Mouse (Mus musculus) frontal cortex, postnatal 14 days (tissue): ENCODE measurements around the gene Wdr6.
A peak's percentile ranks its signal among the peaks of the same experiment; 100 is the strongest.
"Not testable (repeated sequence)": the region's sequence is repeated elsewhere in the genome, so short reads cannot be mapped to it uniquely, and the experiment has no call there.

ENCODE experiments used
- DNase-seq, 2 experiments: peaks; one replicate each; pipeline ENCODE4 v3.0.0; 2022; ENCODE audit warnings: low spot score in 2 of 2

Wdr6 gene

DNA sequence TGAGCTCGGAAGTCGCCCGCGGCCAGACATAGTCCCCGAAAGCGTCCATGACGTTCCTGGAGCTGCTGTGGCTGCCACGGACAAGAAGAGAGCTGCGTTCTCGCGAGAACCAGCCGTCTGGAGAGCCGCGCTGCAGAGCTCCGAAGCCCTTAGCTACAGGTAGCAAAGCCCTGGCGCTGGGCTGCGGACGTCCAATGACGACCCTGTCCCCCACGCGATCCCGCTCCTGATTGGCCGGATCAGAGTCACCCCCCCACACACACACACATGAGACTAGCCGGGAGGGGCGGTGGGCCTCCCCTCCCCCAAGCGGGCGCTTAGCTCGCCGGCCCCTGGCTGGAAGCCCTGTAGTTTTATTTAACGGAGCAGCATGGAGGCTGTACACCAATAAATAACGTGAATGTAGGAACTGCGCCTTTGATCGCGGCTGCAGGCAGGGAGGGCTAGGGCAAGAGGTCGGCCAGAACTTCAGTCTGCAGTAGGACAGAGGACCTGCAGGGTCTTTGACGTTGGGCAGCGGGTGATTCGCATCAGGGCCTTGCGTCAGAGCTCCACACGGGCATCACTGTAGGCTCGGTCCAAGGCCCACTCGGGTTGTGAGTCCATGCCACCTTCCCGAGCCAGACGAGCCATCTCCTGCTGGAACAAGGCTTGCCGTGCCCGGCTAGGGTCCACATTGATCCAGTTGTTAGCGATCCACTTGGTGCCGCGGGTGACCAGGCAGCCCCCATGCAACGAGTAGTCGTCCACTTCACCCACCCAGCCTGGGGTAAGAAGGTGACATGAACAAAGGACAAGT lies at the start of gene Wdr6:
Gene Wdr6, minus strand, starts transcription at position 195 of the 799 bp plus-strand sequence.
- peak; percentile 89 to 94 for DNase-seq

DNA sequence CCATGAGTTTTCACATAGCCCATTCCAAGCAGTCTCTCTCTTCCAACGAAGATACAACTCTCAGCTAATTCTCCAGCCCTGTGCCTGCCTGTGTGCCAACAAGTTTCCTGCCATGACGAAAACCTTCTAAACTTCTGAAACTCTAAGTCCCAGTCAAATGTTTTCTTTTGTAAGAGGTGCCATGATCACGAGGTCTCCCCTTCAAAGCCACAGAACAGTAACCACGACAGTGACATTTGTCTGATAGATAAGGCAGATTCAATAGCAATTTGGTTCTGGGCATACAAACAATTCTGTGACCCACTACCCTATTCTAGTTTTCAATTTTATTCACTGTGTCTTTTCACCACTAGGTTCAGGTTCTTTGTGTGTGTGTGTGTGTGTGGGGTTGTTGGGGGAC lies 49.6 kb upstream of the Wdr6 start:
- DNase-seq = no peak

DNA sequence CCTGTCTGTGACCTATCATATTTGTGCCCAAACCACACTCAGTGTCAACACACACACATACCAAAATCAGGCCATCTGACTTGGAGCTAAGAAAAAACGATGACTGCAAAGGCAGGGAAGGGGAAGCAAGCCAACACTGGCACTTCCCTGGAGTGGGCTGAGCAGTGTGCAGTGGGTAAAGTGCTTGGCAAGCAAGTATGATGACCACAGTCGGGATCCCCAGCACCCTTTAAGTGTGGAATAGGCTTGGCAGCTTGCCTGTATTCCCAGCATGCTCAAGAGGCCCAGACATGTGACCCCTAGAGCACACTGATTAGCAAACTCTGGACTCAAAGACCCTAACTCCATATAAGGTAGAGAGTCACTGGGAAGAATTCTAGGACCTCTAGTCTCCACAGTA lies 48.0 kb upstream of the Wdr6 start:
- DNase-seq = no peak

DNA sequence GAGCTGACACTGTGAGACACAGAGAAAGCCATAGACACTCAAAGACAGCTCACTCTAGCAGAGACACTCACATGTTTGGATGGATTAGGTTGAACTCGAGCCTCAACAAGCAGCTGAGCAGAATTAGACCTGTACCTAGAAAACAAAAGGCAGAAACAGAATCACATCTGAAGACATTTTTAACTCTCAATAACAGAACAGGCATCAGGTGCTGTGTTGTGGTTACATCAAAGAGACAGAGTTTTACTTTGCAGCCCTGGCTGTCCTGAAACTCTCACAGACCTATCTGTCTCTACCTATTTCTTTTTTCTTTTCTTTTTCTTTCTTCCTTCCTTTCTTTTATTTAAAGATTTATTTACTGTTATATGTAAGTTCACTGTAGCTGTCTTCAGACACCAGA lies 38.8 kb upstream of the Wdr6 start:
- DNase-seq = no peak

DNA sequence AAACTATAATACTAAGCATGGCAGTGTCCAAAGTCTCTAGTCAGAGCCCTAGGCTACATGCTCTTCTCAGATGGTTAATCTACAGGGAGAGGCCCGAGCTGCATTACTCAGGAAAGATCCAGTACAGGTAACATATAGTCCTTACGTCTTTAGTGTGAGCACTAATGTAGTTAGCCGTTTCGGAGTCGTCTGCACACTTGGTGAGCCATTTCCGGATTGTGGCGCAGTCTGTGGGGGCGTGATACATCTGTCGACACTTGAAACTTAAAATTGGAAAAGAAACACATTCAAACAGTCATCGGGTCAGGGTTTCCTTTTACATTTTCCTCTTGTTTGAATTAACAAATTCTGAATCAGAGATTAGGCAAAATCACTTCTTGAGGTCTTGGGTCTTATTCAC lies 32.9 kb upstream of the Wdr6 start:
- DNase-seq = no peak

DNA sequence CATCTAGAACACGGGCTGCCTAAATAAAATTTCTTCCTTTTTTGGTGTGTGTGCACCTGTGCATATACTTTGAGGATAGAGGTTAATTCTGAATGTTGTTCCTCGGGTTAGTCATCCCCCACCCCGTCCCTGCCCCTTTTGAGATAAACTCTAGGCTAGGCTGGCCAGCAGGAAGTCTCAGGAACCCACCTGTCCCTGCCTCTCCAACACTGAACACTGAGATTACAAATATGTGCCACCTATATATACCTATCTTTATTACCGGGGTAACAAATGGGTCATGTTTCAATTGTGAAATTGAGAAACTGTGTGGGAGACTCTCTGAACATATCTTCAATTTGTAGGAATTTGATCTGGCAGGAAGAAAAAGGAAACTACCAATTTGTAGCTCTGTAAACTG lies 30.4 kb upstream of the Wdr6 start:
- no peak for DNase-seq

DNA sequence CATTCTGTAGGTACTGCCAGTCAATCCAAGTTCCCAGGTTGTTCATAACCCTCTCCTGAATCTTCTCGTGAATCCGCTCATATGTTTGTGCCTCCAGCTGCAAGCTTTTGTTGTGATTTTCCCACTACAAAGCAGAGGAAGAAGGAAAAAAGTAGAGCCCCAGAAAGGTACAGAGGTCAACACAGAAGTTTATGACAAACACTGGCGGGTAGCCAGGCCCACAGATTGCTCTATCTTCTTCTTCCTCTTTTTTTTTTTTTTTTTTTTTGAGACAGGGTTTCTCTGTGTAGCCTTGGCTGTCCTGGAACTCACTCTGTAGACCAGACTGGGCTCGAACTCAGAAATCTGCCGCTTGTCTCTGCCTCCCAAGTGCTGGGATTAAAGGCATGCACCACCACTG lies 29.4 kb upstream of the Wdr6 start:
- not testable (repeated sequence) for DNase-seq

DNA sequence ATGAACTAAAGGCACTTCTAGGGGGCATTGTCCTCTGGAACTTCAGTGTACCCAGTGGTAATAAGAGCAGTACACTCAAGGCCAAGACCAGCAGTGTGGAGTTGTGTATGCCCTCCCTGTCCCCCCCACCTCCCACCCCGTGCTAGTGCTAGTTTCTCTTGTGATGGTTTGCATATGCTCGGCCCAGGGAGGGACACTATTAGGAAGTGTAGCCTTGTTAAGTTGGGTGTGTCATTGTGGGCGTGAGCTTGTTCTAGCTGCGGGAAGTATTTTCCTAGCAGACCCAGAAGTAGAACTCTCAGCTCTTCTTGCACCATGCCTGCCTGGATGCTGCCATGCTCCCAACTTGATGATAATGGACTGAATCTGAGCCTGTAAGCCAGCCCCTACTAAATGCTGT lies 23.4 kb upstream of the Wdr6 start:
- no peak for DNase-seq

DNA sequence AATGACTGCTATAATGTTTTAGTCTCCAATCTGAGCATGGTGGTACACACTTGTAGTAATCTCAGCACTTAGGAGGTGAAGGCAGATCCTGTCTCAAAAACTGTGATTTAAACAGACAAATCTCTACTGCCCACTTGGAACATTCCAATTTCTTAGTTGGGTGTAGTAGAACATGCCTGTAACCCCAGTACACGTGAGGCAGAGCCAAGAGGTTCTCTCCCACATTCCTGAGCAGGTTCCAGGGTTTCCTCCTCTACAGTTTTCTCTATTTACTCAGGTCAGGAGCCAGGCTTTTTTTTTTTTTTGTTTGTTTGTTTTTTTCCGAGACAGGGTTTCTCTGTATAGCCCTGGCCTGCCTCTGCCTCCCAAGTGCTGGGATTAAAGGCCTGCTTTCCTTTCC lies 21.5 kb upstream of the Wdr6 start:
- DNase-seq = no peak

DNA sequence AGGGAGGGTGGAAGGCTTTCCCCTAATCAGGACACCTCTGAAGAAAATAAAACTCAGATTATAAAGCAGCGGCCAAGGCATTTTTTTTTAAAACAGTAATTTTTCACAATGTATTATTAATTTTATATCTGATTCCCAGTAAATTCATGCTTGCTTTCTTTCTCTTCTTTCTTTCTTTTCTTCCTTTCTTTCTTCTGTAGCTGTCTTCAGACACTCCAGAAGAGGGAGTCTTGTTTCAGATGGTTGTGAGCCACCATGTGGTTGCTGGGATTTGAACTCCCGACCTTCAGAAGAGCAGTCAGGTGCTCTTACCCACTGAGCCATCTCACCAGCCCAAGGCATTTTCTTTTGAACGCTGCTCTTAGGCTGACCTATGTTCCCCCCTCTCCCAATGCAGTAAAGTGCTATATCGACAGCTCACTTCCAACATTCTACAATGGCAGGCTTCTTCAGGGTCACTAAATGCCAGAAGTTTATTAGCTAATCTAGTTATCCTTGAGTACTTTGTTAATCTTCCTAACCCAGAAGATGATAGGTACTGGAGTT lies 20.6 kb upstream of the Wdr6 start:
- no peak for DNase-seq

DNA sequence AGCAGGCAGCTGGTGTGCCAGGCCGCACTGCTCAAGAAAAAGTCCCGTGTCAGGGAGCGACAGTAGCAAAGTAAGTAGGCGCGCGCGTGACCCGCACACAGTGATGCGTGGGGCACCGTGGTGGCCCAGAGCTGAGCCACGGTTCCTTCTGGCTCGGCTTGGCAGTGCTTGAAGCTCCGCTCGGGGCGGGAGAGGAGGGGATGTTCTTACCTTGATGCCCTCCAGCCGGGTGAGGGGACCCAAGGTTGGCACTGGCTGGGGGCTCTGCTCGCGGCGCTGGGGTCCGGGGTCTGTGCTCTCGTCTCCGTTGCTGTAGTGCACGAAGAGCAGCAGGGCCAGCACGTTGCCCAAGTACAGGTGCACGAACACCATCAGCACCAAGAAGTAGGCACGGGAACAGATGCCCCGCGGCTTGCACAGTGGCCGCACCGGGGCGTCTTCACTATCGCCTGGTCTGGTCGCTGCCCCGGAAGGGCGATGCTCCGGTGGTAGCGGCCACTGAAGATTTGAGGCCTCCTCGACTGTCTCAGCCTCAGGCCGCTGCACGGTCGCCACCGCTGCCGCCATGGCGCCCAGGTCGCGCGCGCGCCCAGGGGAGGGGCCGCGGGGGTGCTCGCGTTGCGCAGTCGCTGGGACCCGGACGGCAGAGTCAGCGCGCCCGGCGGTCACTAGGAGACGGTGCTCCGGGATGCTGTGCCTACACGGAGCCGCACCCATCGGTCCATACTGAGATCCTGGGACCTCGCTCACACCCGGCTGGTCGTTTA lies 18.6 kb upstream of the Wdr6 start, which contains the start of gene P4htm:
Gene P4htm, minus strand, starts transcription at position 670 of the 767 bp plus-strand sequence.
- peak in 1 of 2 experiments; percentile 68 for DNase-seq

DNA sequence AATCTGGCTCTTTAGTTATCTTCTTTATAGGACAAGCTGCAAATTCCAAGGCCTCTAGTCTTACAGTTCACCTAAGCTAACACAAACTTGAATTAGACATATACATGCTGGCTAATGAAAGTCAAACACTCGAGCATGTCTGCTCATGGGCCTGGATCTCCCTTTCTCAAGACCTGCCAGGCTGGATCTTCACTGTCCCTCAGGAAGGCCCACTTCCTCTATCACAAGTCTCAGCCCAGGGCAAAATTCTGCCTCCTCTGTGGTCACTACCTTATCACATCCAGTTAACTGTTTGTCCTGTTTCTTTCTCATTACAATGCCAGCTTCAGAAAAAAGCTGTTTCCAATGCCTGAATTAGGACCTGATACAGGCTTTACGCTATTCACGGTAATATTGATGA lies 15.8 kb upstream of the Wdr6 start:
- DNase-seq = no peak

DNA sequence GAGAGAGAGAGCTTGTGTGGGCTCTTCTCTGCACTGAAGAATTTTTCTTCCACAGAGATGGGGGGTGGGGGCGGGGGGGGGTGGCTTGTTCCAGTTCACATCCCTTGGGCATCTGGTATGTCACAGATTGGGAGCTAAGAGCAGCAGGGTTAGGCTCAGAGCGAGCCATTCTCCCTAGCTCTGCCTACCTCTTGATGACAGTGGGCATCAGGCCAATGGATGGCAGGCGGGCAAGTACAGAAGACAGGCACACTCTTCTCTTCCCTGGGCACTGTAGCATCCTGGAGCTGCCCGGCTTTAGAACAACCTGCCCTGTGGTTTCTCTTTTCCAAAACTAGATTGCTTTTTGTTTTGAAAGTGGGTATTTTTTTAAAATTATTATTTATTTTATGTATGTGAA lies 12.9 kb upstream of the Wdr6 start:
- no peak for DNase-seq

DNA sequence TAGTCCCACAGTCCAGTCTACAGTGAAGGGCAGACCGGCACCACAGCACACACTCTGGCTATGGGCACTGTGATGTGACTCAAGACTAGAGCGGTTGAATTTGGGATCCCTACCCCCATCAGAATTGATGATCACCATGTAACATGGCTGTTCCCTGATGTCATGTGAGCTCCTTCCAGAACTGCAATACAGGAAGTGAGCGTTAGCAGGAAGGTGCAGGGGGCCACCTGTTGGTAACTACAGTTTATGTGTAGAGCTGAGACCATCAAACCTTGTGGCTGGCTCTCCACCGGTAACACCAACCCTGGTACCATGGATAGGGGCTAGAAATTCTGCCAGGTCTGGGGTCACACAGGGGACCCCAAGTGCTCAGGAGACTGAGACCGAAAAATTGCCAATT lies 10.7 kb upstream of the Wdr6 start:
- no peak for DNase-seq

DNA sequence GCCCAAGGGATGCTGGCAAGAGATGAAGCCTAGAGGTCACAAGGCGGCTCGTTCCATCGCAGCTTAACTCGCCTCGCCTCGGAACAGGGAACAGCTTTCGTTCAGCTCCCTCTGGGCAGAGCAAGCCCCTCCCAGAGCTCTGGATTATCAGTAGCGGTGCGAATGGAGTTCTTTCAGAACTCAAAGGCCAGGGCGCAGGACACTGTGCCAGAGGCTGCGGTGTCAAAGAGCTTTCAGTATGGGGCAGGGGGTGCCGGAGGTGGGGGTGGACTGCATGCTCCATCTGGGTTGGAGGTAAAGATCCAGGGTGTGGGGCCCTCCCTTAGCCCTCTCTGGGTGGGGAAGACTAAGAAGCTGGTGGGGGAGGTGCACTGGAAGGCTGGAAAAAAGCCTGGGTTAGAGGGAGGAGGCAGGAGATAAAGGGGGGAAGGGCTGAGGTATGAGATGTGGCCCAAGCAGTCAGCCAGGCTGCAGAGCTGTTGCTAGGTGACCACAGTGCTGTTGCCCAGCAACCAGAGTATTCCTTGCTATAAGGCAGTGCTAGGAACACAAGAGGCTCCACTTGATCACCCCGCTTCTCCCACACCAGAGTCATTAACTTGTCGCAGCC lies 9.1 kb upstream of the Wdr6 start:
- DNase-seq = peak; percentile 72 to 88

DNA sequence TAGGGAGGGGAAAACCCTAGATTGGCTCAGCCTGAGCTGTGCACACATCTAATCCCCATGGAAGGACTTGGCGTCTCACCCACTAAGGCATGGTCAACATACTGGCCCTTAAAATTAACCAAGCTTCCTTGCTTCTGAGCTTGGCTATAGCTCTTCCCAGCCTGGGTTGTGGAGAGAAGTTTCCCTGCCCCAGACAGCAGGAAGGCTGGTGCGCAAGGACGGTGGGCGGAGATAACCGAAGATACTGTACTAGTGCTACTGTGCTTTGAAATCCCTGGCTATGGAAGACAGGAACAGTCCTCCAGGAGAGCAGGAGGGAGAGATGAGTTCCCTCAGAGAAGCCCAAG lies 778 bp upstream of the Wdr6 start:
- no peak for DNase-seq

DNA sequence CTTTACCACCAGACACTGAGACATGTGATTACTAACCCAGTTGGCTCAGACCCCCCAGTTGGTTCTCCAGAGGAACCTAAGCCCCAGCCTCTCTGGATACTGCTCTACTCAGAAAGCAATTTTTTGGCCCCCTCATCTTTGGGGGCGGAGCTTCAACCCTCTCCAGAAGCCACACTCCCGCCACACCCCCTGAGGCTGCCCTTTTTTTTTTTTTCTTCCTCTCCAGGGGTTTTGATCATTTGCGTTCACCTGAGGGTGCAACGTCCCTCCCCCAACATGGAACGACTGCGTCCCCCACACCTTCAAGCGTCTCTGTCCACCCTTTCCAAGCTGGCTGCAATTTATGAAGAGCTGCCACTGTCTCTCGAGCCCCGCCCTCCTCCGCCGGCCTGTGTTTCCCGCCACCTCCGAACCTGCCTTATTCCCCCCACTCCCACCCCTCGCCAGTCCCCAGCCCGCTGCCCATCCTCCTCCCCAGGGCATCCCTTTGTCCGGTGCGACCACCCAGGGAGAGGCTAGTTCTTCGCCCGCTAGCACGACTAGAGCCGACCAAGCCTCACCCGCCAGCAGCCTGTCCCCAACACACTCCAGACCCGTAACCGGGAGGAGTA lies 500 bp downstream of the Wdr6 start:
- DNase-seq = no peak

DNA sequence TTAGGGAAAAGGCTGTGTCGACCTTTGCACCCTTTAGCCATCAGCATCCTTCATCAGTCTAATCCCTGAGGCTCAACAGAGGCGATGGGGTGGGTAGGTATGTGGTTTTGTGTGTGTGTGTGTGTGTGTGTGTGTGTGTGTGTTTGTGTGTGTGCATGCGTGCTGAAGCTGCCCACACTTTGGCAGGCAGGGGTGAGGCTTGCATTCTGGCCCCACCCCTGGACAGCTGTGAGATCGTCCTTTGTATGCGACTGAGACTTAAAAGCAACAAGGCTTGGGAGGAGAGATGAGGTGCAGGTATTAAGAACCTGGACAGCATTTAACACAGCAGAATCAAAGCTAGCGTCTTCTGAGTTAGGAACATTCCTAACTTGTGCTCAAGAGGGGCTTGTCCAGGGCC lies 1.5 kb downstream of the Wdr6 start:
- no peak for DNase-seq

DNA sequence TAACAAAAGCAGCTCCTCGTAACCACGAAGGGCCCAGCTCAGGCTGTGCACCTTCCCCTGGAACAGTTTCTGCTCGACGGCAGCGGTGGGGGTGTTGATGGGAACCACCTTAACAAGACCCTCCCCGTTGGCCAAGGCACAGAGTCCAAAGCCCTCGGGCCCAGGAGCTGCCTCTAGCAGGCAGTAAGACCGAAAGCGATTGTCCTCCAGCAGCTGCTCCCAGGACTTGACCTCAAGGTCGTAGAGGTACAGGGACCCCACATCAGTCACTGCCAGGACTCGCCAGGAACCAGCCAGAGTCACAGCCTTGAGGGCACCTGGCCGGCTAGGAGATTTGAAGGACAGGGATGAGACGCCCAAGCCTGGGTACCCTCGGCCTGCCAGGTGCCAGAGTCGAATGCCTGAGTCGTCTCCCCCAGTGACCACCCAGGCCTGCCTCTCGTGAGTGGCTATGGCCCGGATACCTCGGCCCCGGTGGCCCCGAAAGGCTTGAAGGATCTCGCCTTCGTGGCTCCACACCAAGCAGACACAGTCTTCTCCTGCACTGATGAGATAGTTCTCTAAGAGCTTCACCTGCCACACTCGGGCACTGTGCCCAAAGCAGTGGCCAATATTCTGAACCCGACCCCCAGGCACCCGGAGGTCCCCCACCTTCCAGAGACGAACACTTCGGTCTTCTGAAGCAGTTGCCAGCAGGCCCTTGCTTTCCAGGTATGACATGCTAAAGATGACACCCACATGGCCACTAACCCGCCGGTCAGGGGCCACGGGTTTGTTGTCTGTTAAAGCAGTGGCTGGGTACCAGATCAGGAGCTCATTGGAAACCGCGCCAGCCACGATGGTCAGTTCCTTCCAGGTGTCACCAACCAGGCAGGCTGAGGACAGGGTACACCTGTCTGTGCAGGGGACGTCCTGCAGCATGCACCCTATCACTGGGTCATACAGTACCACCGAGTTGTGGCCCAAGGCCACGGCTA lies 2.9 kb downstream of the Wdr6 start:
- no peak for DNase-seq

DNA sequence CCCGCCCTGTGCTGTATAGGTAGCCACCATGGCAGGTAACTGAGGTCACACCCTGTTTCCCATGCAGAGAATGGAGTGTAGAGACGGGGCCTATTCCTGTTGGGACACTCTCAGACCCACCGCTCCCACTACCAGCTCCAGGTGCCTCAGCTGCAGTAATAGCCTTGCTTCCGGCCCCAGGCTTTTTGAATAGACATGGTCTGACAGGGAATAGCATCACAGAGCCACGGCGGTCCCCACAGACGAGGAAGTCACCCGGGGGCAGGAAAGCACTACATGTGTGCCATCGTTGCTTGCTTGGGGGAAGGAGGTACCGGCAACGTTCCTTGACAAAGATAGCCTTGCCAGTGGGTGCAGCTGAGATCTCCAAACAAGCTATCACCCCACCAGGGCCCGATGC lies 3.6 kb downstream of the Wdr6 start:
- DNase-seq = no peak
